Mouse (Mus musculus) bone marrow, adult 2 months (tissue): ENCODE data around the gene Elmod3.

Experiments used
- CTCF ChIP-seq: fragments of 200-500 bp; IDR thresholded peaks from 2 replicates; pipeline ENCODE4 v1.5.1; 2011; ENCODE audit warnings: low read length, control low read depth; ENCODE audit not compliant: control insufficient read depth, insufficient read depth
- POLR2A ChIP-seq: fragments of 200-500 bp; IDR thresholded peaks from 2 replicates; pipeline ENCODE4 v1.6.1; 2011; ENCODE audit warnings: low read depth, mild to moderate bottlenecking, control low read depth, low read length, borderline replicate concordance; ENCODE audit not compliant: control insufficient read depth

DNA sequence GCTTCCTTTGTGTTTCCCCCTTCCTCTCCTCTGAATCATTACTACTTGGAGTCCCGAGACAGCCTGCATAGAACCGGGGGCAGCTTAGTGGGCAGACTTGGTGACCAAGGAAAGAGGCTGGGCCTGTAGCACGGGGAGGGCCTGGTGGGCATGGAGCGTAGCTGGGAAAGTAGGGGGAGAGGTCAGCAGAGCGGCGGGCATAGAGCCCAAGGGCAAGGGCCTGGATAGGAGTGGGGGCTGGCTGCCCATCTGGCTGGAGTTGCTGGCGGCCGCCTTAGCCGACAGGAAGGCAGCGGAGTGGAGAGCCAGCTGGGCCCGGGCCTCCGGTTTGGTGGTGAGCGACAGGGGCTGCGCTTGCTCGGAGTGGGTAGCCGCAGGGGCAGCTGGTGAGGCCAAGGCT lies 29.1 kb upstream of the Elmod3 start:
- no peak for TF ChIP-seq POLR2A
- TF ChIP-seq CTCF, result no peak
